8 mouse cellular contexts compared by ENCODE assay signal in genomic region chr6:22874781-22875613, GRCm38 (mm10). TPM values are rescaled to one million over a fixed set of nuclear protein-coding genes. Genes with fewer than 3 reads are reported as not detected.
A peak's percentile ranks its signal among the peaks of the same experiment; 100 is the strongest.
DNase-seq lines count a peak whose midpoint lies in the region; ATAC-seq and TF ChIP-seq lines count a peak whose summit lies in the region.

Gene Ptprz1, plus strand, starts transcription at chr6:22875502.

- TF ChIP-seq CTCF in gastrocnemius, adult 2 months (IDR thresholded peaks at IDR 0.05), result no peak

- H3K4me1 ChIP-seq in embryonic facial prominence, embryonic 13.5 days, result peaks cover 11% of the 10 kb centered on the region; the same call in 1 of the 2 replicates
- no peaks in the 10 kb centered on the region for H3K4me1 ChIP-seq in hindbrain, embryonic 11.5 days (replicated peaks; ENCODE audit: control insufficient read depth, insufficient read depth, low read length)
- H3K4me1 ChIP-seq in midbrain, embryonic 16.5 days (ENCODE audit: control insufficient read depth, insufficient read depth, low read length), result peaks cover 9% of the 10 kb centered on the region

- H3K27me3 ChIP-seq in embryonic facial prominence, embryonic 13.5 days, result peaks cover 11% of the 10 kb centered on the region
- H3K27me3 ChIP-seq in hindbrain, embryonic 11.5 days (ENCODE audit: control insufficient read depth, insufficient read depth, low read length), result no peaks in the 10 kb centered on the region
- no peaks in the 10 kb centered on the region for H3K27me3 ChIP-seq in midbrain, embryonic 16.5 days (ENCODE audit: control insufficient read depth, insufficient read depth, low read depth, low read length)

- H3K9ac ChIP-seq in embryonic facial prominence, embryonic 13.5 days, result peak within 1 kb of the TSS; percentile 76
- peak within 1 kb of the TSS; percentile 66 for H3K9ac ChIP-seq in hindbrain, embryonic 11.5 days (ENCODE audit: low read depth, low read length)
- peak within 1 kb of the TSS; percentile 78 for H3K9ac ChIP-seq in midbrain, embryonic 16.5 days (ENCODE audit: low read depth, low read length)

- peak within 1 kb of the TSS; percentile 72 for H3K4me3 ChIP-seq in gastrocnemius, adult 2 months
- peak within 1 kb of the TSS; percentile 62 for H3K4me3 ChIP-seq in embryonic facial prominence, embryonic 13.5 days
- H3K4me3 ChIP-seq in hindbrain, embryonic 11.5 days (ENCODE audit: low read depth, low read length), result peak within 1 kb of the TSS; percentile 57
- H3K4me3 ChIP-seq in midbrain, embryonic 16.5 days (ENCODE audit: low read depth, low read length), result peak within 1 kb of the TSS; percentile 64

- no peak within 1 kb of the TSS for H3K27ac ChIP-seq in gastrocnemius, adult 2 months
- H3K27ac ChIP-seq in embryonic facial prominence, embryonic 13.5 days, result no peak within 1 kb of the TSS
- H3K27ac ChIP-seq in hindbrain, embryonic 11.5 days (ENCODE audit: low read depth, low read length), result no peak within 1 kb of the TSS
- peak within 1 kb of the TSS; percentile 72 for H3K27ac ChIP-seq in midbrain, embryonic 16.5 days (ENCODE audit: low read length)

- WGBS in embryonic facial prominence, embryonic 13.5 days, result under 1% methylated on average over 44 of the region's 44 CpGs
- WGBS in hindbrain, embryonic 11.5 days, result 0% methylated on average over 28 of the region's 44 CpGs
- WGBS in midbrain, embryonic 16.5 days, result under 1% methylated on average over 42 of the region's 44 CpGs

- H3K4me2 ChIP-seq in embryonic facial prominence, embryonic 13.5 days, result peak within 1 kb of the TSS; percentile 93
- H3K4me2 ChIP-seq in hindbrain, embryonic 11.5 days (replicated peaks; ENCODE audit: low read depth, low read length), result peak within 1 kb of the TSS; percentile 81
- peak within 1 kb of the TSS; percentile 60 for H3K4me2 ChIP-seq in midbrain, embryonic 16.5 days (ENCODE audit: low read length)

- no peaks in the 10 kb centered on the region for H3K9me3 ChIP-seq in embryonic facial prominence, embryonic 13.5 days
- H3K9me3 ChIP-seq in hindbrain, embryonic 11.5 days (ENCODE audit: control insufficient read depth, low read length), result no peaks in the 10 kb centered on the region
- no peaks in the 10 kb centered on the region for H3K9me3 ChIP-seq in midbrain, embryonic 16.5 days (replicated peaks; ENCODE audit: control insufficient read depth, low read length, poor library complexity, severe bottlenecking)

- peak; percentile 90 for ATAC-seq in embryonic facial prominence, embryonic 13.5 days (ENCODE audit: insufficient number of reproducible peaks, insufficient read depth, low FRiP score, low TSS enrichment, low read depth)
- ATAC-seq in hindbrain, embryonic 11.5 days (ENCODE audit: low FRiP score), result peak; percentile 95
- ATAC-seq in midbrain, embryonic 16.5 days, result peak; percentile 93

- H3K36me3 ChIP-seq in embryonic facial prominence, embryonic 13.5 days, result no peaks in the 10 kb centered on the region
- H3K36me3 ChIP-seq in hindbrain, embryonic 11.5 days (ENCODE audit: control insufficient read depth, insufficient read depth, low read length), result no peaks in the 10 kb centered on the region
- H3K36me3 ChIP-seq in midbrain, embryonic 16.5 days (ENCODE audit: control insufficient read depth, insufficient read depth, low read length), result no peaks in the 10 kb centered on the region

- peak; percentile 30 for DNase-seq in gastrocnemius, adult 2 months
- DNase-seq in gastrocnemius, adult 18-20 months (ENCODE audit: low spot score), result no peak
- peak; percentile 61 for DNase-seq in adrenal gland, postnatal 14 days
- peak; percentile 92 for DNase-seq in hindbrain, embryonic 11.5 days (ENCODE audit: low spot score)
- peak; percentile 54 to 69 for DNase-seq in left cerebral cortex, postnatal 36 days (ENCODE audit: low spot score in 2 of 2)
- DNase-seq in testis, postnatal 14 days (ENCODE audit: low spot score), result peak; percentile 45

- intact Hi-C loops in gastrocnemius, adult 2 months (cut with DNase I), result no loop called here
- intact Hi-C loops in left cerebral cortex, postnatal 36 days (cut with DNase I), result no loop called here

RNA-seq across cellular contexts. Expression of gene Ptprz1, which starts in this region (rescaled TPM):
- under 1 TPM; 0.10 to 0.22 TPM for total RNA-seq in gastrocnemius, adult 2 months (2021)
- under 1 TPM; 0.27 to 0.45 TPM for total RNA-seq in gastrocnemius, adult 18-20 months (2021)
- total RNA-seq in adrenal gland, postnatal 14 days (2021), result 8.8 and 9.1 TPM in 2 replicates
- polyA plus RNA-seq in embryonic facial prominence, embryonic 13.5 days (2015; fragmentation: Nextera tagmentation; extraction: Ambion mirVana), result 19.5 and 25.1 TPM in 2 replicates
- 25.1 and 27.3 TPM in 2 replicates for polyA plus RNA-seq in hindbrain, embryonic 11.5 days (2014; fragmentation: Nextera tagmentation; extraction: Ambion mirVana)
- 100 to 1,000 TPM in 1 of 2 experiments, 10 to 100 TPM in 1; 98.2 to 124 TPM for total RNA-seq in left cerebral cortex, postnatal 36 days (2021)
- 84.3 and 112 TPM in 2 replicates for polyA plus RNA-seq in midbrain, embryonic 16.5 days (2015; fragmentation: Nextera tagmentation; extraction: Ambion mirVana)

Comparison
In these comparisons a context has a peak if more than half of its experiments do, and no peak if none do; other contexts are left out.
1. Peak in DNase-seq and H3K4me3 ChIP-seq in gastrocnemius, adult 2 months; RNA of the gene not detected or under 1 TPM.